Mouse (Mus musculus) forebrain, embryonic 12.5 days (tissue): ENCODE results near the gene Cuedc2. TPM values are rescaled to one million over a fixed set of nuclear protein-coding genes. Genes with fewer than 3 reads are reported as not detected.
A peak's percentile ranks its signal among the peaks of the same experiment; 100 is the strongest.

ENCODE experiments used
- ATAC-seq: fragments of 200-750 bp; cut with Nextera tagmentation; 2 replicates; pipeline ENCODE4 v1.8.0; 2017; ENCODE audit warnings: moderate TSS enrichment; ENCODE audit not compliant: low FRiP score
- H3K27ac ChIP-seq: fragments of 300-500 bp; sonication (generic); 2 replicates; pipeline ENCODE4 v1.5.1; 2016; ENCODE audit warnings: mild to moderate bottlenecking
- H3K27me3 ChIP-seq: fragments of 300-500 bp; sonication (generic); 2 replicates; pipeline ENCODE4 v1.6.1; 2016; ENCODE audit warnings: mild to moderate bottlenecking
- H3K36me3 ChIP-seq: fragments of 300-500 bp; sonication (generic); replicated peaks from 2 replicates; pipeline ENCODE4 v1.6.1; 2016; ENCODE audit warnings: mild to moderate bottlenecking
- H3K4me1 ChIP-seq: fragments of 300-500 bp; sonication (generic); 2 replicates; pipeline ENCODE4 v1.6.1; 2016
- H3K4me2 ChIP-seq: fragments of 300-500 bp; sonication (generic); 2 replicates; pipeline ENCODE4 v1.6.1; 2016; ENCODE audit warnings: mild to moderate bottlenecking, moderate library complexity
- H3K4me3 ChIP-seq: fragments of 300-500 bp; sonication (generic); replicated peaks from 2 replicates; pipeline ENCODE4 v1.5.1; 2016; ENCODE audit warnings: mild to moderate bottlenecking
- H3K9ac ChIP-seq: fragments of 300-500 bp; sonication (generic); 2 replicates; pipeline ENCODE4 v1.6.1; 2016; ENCODE audit warnings: mild to moderate bottlenecking
- H3K9me3 ChIP-seq: fragments of 300-500 bp; sonication (generic); 2 replicates; pipeline ENCODE4 v1.6.1; 2016
- WGBS: fragments of 180-500 bp; shearing (Covaris S2); methylation state at CpG from one replicate; pipeline ENCODE4 v1.1.7; 2016; 5-methylcytosine and 5-hydroxymethylcytosine counted together
- polyA plus RNA-seq: library from polyadenylated mRNA; unstranded; fragments of >200 nt; fragmentation: Nextera tagmentation; extraction: Ambion mirVana; gene quantifications from 2 replicates; pipeline ENCODE4 v1.2.1, GENCODE M21; 2016

Gene Cuedc2
- polyA plus RNA-seq, 1 experiment from 2014 or later: 226 TPM

DNA sequence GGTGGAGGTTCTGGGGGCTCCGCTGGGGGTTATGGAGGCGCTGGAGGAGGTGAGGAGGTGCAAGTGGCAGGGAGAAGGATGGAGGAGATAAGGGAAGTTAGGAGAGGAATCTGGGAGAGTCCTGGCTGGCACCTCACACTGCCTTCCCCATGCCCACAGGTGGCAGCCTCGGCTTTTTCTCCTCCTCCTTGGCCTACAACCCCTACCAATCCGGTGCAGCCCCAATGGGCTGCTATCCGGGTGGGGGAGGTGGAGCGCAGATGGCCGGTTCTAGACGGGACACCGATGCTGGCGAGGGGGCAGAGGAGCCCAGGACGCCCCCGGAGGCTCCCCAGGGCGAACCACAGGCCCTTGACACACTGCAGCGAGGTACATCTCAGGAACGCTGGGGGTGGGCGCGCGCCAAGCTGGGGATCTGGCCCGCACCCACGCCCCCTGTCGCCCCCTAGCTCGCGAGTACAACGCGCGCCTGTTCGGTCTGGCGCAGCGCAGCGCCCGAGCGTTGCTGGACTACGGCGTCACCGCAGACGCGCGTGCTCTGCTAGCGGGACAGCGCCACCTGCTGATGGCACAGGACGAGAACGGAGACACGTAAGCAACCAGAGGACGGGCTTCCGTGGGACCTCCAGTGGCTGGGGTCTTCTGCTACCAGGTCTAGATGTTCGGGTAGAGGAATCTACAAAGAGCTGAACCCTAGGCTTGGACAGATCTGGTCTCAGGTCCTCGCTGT is 29.6 kb downstream of the Cuedc2 start:
- Histone ChIP-seq H3K36me3 (no peaks in the 10 kb centered on the region; the same call in 1 of the 2 replicates), H3K27me3 (peaks cover 85% of the 10 kb centered on the region), H3K4me2 (peak overlapping the region; percentile 67), H3K4me1 (peaks cover 31% of the 10 kb centered on the region), H3K4me3 (peak overlapping the region; percentile 37), H3K9me3 (no peaks in the 10 kb centered on the region), H3K27ac (no peak overlapping the region), H3K9ac (peak overlapping the region; percentile 48; the same call in 1 of the 2 replicates)
- ATAC-seq: peak; percentile 55; the same call in 1 of the 2 replicates
- 1% methylated on average over 47 of the region's 47 CpGs for WGBS

- no peaks in the 10 kb centered on the region; the same call in 1 of the 2 replicates for H3K36me3 ChIP-seq
- no peaks in the 10 kb centered on the region for H3K9me3 ChIP-seq
- no peak overlapping the region for H3K27ac ChIP-seq
- H3K4me1 ChIP-seq: peaks cover 33% of the 10 kb centered on the region
- H3K27me3 ChIP-seq: peaks cover 79% of the 10 kb centered on the region
- no peak for ATAC-seq
- H3K4me3 ChIP-seq: peak overlapping the region; percentile 37; the same call in 1 of the 2 replicates
- 53% methylated on average over 16 of the region's 16 CpGs for WGBS
- peak overlapping the region; percentile 67 for H3K4me2 ChIP-seq
- no peak overlapping the region for H3K9ac ChIP-seq
These were observed 30.2 kb downstream of the Cuedc2 start for GRCm38 (mm10) chr19:46308303-46308702.

DNA sequence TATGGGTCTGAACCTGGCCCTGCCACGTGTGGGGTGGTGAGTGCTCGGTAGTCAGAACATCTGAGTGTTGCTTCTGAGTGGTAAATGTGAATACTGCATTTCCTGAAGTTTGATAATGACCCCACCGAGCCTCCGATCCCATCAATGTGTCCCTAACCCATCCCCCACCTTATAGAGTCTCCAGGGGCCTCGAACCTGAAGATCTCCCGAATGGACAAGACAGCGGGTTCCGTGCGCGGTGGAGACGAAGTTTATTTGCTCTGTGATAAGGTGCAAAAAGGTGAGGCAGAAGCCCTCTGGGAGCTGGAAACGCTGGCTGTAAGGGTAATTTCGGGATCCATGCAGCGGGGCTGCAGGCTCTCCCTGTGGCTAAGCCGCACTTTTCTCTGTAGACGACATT is 30.7 kb downstream of the Cuedc2 start:
- WGBS: 81% methylated on average over 16 of the region's 16 CpGs
- no peaks in the 10 kb centered on the region for H3K9me3 ChIP-seq
- H3K36me3 ChIP-seq: no peaks in the 10 kb centered on the region; the same call in 1 of the 2 replicates
- peaks cover 74% of the 10 kb centered on the region for H3K27me3 ChIP-seq
- no peak for ATAC-seq
- H3K9ac ChIP-seq: no peak overlapping the region
- peaks cover 33% of the 10 kb centered on the region for H3K4me1 ChIP-seq
- no peak overlapping the region for H3K4me3 ChIP-seq
- no peak overlapping the region for H3K4me2 ChIP-seq
- H3K27ac ChIP-seq: no peak overlapping the region

GRCm38 (mm10) chr19:46306751-46307289 is 31.7 kb downstream of the Cuedc2 start:
- H3K27me3 ChIP-seq: peaks cover 67% of the 10 kb centered on the region
- H3K9ac ChIP-seq: no peak overlapping the region
- no peak overlapping the region for H3K4me2 ChIP-seq
- 88% methylated on average over 9 of the region's 9 CpGs for WGBS
- H3K4me1 ChIP-seq: peaks cover 33% of the 10 kb centered on the region
- no peak overlapping the region for H3K27ac ChIP-seq
- ATAC-seq: no peak
- H3K4me3 ChIP-seq: no peak overlapping the region
- H3K36me3 ChIP-seq: no peaks in the 10 kb centered on the region; the same call in 1 of the 2 replicates
- H3K9me3 ChIP-seq: no peaks in the 10 kb centered on the region

DNA sequence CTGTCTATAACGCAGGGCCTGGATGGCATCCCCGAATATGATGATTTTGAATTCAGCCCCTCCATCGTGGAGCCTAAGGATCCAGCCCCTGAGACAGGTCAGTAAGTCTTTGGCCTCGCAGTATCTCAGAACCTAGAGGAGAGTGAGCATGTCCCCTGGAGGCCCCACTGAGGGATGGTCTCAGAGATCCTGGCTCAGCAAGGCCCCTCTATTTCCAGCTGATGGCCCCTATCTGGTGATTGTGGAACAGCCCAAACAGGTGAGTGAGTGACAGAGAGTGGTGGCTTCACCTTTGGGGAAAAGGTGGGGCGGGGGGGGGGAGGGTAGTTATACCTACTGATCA is 32.3 kb downstream of the Cuedc2 start:
- ATAC-seq: no peak
- Histone ChIP-seq H3K4me2 (peak overlapping the region; percentile 70), H3K27me3 (peaks cover 62% of the 10 kb centered on the region), H3K4me1 (peaks cover 33% of the 10 kb centered on the region), H3K9ac (0 out of 2 replicates have a peak overlapping the region, but pooled peaks have one; percentile 60), H3K4me3 (peak overlapping the region; percentile 57), H3K27ac (no peak overlapping the region), H3K36me3 (no peaks in the 10 kb centered on the region; the same call in 1 of the 2 replicates), H3K9me3 (no peaks in the 10 kb centered on the region)
- 52% methylated on average over 5 of the region's 5 CpGs for WGBS

DNA sequence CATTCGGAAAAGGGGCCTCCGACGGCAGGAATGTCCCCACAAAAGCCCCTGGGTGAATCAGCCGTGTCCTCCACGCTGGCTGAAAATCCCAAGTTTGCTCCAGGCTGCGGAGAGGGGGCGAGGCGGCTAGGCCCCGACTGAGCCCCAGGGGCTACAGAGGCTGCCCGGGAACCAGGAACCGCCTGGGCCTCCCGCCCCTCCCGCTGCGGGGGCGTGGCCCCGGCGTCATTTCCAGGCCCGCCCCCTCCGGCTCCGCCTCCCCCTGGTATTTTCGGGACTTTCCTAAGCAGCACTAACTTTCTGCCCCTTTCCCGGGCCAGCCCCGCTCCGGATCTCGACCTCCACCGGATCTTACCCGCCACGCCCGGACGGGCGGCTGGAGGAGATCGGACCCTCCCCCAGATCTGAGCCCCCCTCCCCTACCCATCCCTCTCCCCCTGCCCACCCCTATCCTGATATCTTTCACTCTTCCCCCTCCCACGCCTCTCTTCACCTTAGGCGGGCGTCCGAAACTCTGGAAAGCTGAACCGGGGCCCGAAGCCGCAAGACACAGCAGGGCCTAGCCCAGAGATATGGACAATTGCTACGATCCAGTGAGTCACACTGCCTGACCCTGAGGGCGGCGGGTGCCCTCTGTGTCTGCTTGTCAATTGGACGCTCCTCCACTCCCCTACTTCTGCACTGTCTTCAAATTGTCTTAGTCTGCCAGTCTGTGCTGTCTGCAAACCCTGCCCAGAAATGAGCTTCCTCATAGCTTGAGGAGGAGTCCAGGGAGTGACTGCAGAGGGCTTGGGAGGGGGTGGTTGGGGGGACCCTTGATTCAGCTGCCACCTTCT is 32.9 kb downstream of the Cuedc2 start:
- Histone ChIP-seq H3K27me3 (peaks cover 56% of the 10 kb centered on the region), H3K9ac (peak overlapping the region; percentile 60), H3K9me3 (no peaks in the 10 kb centered on the region), H3K27ac (no peak overlapping the region), H3K36me3 (no peaks in the 10 kb centered on the region), H3K4me1 (peaks cover 33% of the 10 kb centered on the region), H3K4me3 (peak overlapping the region; percentile 57), H3K4me2 (peak overlapping the region; percentile 70)
- peak; percentile 68 for ATAC-seq
- whole genome bisulfite sequencing: under 1% methylated on average over 43 of the region's 43 CpGs

DNA sequence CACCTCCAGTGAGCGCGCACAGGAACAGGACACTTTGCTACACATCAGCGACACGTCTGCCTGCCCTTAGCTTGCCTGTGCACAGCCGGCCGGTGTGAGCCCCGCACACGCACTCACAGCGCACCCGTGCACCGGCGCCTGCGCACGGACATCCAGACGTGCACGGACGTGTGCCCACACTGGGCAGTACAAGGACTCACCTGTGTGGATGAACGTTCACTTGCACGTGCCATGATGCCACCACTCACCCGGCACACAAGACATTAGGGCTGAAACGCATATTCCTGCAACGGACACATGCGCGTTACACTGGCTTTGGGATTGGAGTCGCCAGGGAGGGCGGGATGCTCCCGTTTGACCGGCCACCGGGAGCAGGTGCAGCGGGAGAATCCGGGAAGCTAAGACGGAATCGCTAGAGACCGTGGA is 33.6 kb downstream of the Cuedc2 start:
- Histone ChIP-seq H3K4me3 (peak overlapping the region; percentile 57), H3K36me3 (no peaks in the 10 kb centered on the region), H3K4me2 (peak overlapping the region; percentile 70), H3K9me3 (no peaks in the 10 kb centered on the region), H3K9ac (peak overlapping the region; percentile 60), H3K27me3 (peaks cover 51% of the 10 kb centered on the region), H3K27ac (no peak overlapping the region), H3K4me1 (peaks cover 33% of the 10 kb centered on the region)
- WGBS: 1% methylated on average over 34 of the region's 34 CpGs
- ATAC-seq: peak; percentile 28; the same call in 1 of the 2 replicates

DNA sequence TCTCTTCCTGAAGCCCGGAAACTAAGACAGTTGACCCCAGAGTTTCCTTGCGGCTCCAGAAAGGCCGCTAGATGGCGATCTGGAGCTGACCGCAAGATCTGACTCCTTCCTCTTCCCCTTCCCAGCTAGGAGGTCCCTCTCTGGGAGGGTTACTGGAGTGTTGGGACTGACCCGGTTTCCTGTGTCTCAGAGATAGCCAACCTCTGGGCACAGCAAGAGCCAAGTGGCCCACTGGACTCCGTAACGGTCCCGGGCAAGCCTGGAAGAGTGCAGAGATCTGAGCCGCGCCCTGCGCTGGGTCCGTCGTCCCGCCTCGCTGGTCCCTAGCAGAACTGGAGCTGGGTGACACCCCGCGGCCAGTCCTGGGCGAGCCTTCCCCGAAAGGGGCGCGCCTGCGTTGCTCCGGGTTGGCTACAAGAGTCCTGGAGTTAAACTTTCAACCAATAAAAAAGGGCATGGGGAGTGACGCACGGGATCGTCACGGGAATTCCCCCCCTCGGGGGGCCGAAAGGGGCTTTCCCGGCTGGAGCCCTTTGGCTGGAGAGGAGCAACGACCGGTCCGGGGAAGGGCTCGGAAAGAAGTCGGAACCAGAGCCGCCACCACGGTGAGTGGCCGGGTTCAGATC is 34.2 kb downstream of the Cuedc2 start, which contains the start of gene Nfkb2:
TSS of gene Nfkb2 (plus strand) at position 105 of the 626 bp plus-strand sequence.
- Histone ChIP-seq H3K36me3 (no peaks in the 10 kb centered on the region), H3K4me2 (peak within 1 kb of the TSS; percentile 70), H3K4me1 (peaks cover 33% of the 10 kb centered on the region), H3K27ac (no peak within 1 kb of the TSS), H3K9me3 (no peaks in the 10 kb centered on the region), H3K27me3 (peaks cover 48% of the 10 kb centered on the region), H3K4me3 (peak within 1 kb of the TSS; percentile 57), H3K9ac (peak within 1 kb of the TSS; percentile 60)
- WGBS: under 1% methylated on average over 39 of the region's 39 CpGs
- ATAC-seq: peak; percentile 78

DNA sequence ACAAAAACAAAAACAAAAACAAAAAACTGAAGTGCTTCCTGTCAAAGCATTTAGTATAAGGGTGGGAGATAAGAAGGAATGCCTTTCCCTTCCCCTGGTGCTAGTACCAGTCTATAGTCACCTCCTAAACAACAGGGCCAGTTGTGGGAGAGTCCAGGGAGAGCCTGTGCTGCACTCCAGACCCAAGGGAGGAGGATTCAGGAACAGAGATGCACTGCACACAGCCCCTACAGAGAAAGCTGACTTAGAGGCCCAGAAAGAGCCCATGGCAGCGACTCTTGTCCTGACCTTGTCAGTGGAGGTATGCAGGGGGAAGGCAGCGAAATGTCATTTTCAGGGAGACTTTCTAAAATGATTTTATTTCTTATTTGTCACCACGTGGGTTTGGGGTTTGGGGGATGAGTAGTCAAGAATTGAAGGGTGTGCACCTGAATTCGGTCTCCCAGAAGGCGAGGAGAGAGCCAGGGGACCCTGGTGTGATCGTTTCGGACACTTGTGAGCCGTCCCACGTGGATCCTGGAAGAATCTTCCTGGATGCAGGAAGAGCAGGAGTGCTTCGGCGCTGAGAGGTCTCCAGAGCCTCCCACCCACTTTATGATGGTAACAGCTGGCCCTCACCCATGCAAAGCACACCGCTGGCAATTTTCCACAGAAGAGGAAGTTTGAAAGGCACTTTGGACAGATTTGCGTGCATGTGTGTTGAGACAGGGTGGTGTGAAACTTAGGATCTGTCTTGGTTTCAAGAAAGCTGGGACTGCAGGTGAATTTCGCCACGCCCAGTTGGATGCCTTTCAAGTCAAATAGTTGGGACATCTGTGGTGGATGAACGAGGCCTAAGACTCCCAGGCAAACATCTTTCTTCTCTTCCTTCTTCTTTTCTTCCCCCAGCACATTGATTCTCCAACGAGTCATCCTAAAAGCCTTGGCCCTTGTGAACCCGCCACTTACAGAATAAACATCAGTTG is 35.0 kb downstream of the Cuedc2 start:
- Histone ChIP-seq H3K4me1 (peaks cover 27% of the 10 kb centered on the region), H3K4me3 (peak overlapping the region; percentile 57), H3K27ac (no peak overlapping the region), H3K9ac (no peak overlapping the region), H3K4me2 (peak overlapping the region; percentile 70), H3K9me3 (no peaks in the 10 kb centered on the region), H3K36me3 (no peaks in the 10 kb centered on the region), H3K27me3 (peaks cover 45% of the 10 kb centered on the region)
- ATAC-seq: no peak
- 60% methylated on average over 18 of the region's 18 CpGs for WGBS

- no peaks in the 10 kb centered on the region for H3K9me3 ChIP-seq
- H3K9ac ChIP-seq: no peak overlapping the region
- no peak overlapping the region for H3K27ac ChIP-seq
- no peak overlapping the region for H3K4me3 ChIP-seq
- WGBS: 87% methylated on average over 4 of the region's 4 CpGs
- peaks cover 25% of the 10 kb centered on the region for H3K4me1 ChIP-seq
- H3K27me3 ChIP-seq: peaks cover 37% of the 10 kb centered on the region
- no peaks in the 10 kb centered on the region for H3K36me3 ChIP-seq
- H3K4me2 ChIP-seq: no peak overlapping the region
- ATAC-seq: no peak
These were observed 36.0 kb downstream of the Cuedc2 start for GRCm38 (mm10) chr19:46302551-46302950.
